Mouse (Mus musculus): ENCODE data around the gene Olfr706. TPM values are rescaled to one million over a fixed set of nuclear protein-coding genes. Genes with fewer than 3 reads are reported as not detected.
"Not testable (repeated sequence)": the region's sequence is repeated elsewhere in the genome, so short reads cannot be mapped to it uniquely, and the experiment has no call there.

Gene Olfr706
- not detected for total RNA-seq (2021)
- long read RNA-seq, experiment 1, result 0 reads
- long read RNA-seq, experiment 2, result 0 reads

GRCm38 (mm10) chr7:106888062-106888461 lies at the start of gene Olfr706:
TSS of gene Olfr706 (minus strand) at chr7:106888162.
- no peak for DNase-seq

GRCm38 (mm10) chr7:106932119-106932518 lies 44.2 kb upstream of the Olfr706 start, which contains the start of gene Olfr709-ps1:
TSS of gene Olfr709-ps1 (minus strand) at chr7:106932219.
- DNase-seq, result no peak

GRCm38 (mm10) chr7:106920961-106921360 lies 33.0 kb upstream of the Olfr706 start:
- DNase-seq, result not testable (repeated sequence)

- DNase-seq, result no peak
Measured at GRCm38 (mm10) chr7:106907676-106908075, 19.7 kb upstream of the Olfr706 start, which contains the start of gene Olfr1532-ps1. TSS of gene Olfr1532-ps1 (plus strand) at chr7:106908001.

- DNase-seq, result not testable (repeated sequence)
Measured at GRCm38 (mm10) chr7:106901141-106901540, 13.2 kb upstream of the Olfr706 start, which contains the start of gene Olfr707. TSS of gene Olfr707 (minus strand) at chr7:106901241.

- no peak for DNase-seq
Measured at GRCm38 (mm10) chr7:106876791-106877190, 11.2 kb downstream of the Olfr706 start, which contains the start of gene Olfr705. TSS of gene Olfr705 (minus strand) at chr7:106876891.

GRCm38 (mm10) chr7:106862885-106863284 lies 25.1 kb downstream of the Olfr706 start, which contains the start of gene Olfr704:
TSS of gene Olfr704 (plus strand) at chr7:106863185.
- DNase-seq, result no peak

- DNase-seq, result no peak
Measured at GRCm38 (mm10) chr7:106843060-106843459, 44.9 kb downstream of the Olfr706 start, which contains the start of gene Olfr703. TSS of gene Olfr703 (plus strand) at chr7:106843360.

GRCm38 (mm10) chr7:106833793-106834192 lies 54.2 kb downstream of the Olfr706 start, which contains the start of gene Olfr702:
TSS of gene Olfr702 (minus strand) at chr7:106833893.
- no peak for DNase-seq

Other genes with a start within 250 kb of the Olfr706 start
- gene Olfr693, start 207.6 kb downstream of the Olfr706 start, total RNA-seq (2021), result not detected
- not detected for gene Olfr694, start 196.3 kb downstream of the Olfr706 start, total RNA-seq (2021)
- not detected for gene Olfr695, start 171.8 kb downstream of the Olfr706 start, total RNA-seq (2021)
- gene Olfr697, start 145.7 kb downstream of the Olfr706 start, total RNA-seq (2021), result not detected
- not detected for gene Olfr698, start 132.8 kb downstream of the Olfr706 start, total RNA-seq (2021)
- gene Olfr699, start 95.0 kb downstream of the Olfr706 start, total RNA-seq (2021), result not detected
- gene Olfr700, start 79.3 kb downstream of the Olfr706 start, total RNA-seq (2021), result not detected
- not detected for gene Olfr701, start 74.0 kb downstream of the Olfr706 start, total RNA-seq (2021)
- gene Olfr702, start 54.3 kb downstream of the Olfr706 start, total RNA-seq (2021), result not detected
- not detected for gene Olfr703, start 44.8 kb downstream of the Olfr706 start, total RNA-seq (2021)
- gene Olfr704, start 25.0 kb downstream of the Olfr706 start, total RNA-seq (2021), result not detected
- gene Olfr705, start 11.3 kb downstream of the Olfr706 start, total RNA-seq (2021), result not detected
- not detected for gene Olfr707, start 13.1 kb upstream of the Olfr706 start, total RNA-seq (2021)
- gene Olfr1532-ps1, start 19.8 kb upstream of the Olfr706 start, total RNA-seq (2021), result not detected
- under 1 TPM in 1 of 2 experiments, not detected in 1; 0.07 TPM for gene Olfr709-ps1, start 44.1 kb upstream of the Olfr706 start, total RNA-seq (2021)
- not detected for gene Olfr710, start 60.1 kb upstream of the Olfr706 start, total RNA-seq (2021)
- not detected for gene Olfr6, start 75.8 kb upstream of the Olfr706 start, total RNA-seq (2021)
- not detected for gene Olfr711, start 87.3 kb upstream of the Olfr706 start, total RNA-seq (2021)
- gene Olfr2, start 117.9 kb upstream of the Olfr706 start, total RNA-seq (2021), result not detected
- not detected for gene Olfr713, start 143.0 kb upstream of the Olfr706 start, total RNA-seq (2021)
- gene Olfr714, start 182.8 kb upstream of the Olfr706 start, total RNA-seq (2021), result not detected
- gene Olfr17, start 205.1 kb upstream of the Olfr706 start, total RNA-seq (2021), result not detected
- gene Olfr715b, start 222.2 kb upstream of the Olfr706 start, total RNA-seq (2021), result not detected
- not detected for gene Olfr715, start 242.9 kb upstream of the Olfr706 start, total RNA-seq (2021)

All from adrenal gland, postnatal 36 days (tissue).